Mouse (Mus musculus) G1E (cell line): ENCODE results near the gene Spon1.

Experiments used
- CTCF ChIP-seq: IDR thresholded peaks from 2 replicates; pipeline ENCODE4 v1.5.1; 2012; ENCODE audit warnings: low read depth, low read length, inconsistent platforms, mixed read lengths
- GATA1 ChIP-seq: IDR thresholded peaks from 2 replicates; pipeline ENCODE4 v1.6.1; 2012; ENCODE audit warnings: borderline replicate concordance, low read length, inconsistent platforms, mixed read lengths
- GATA2 ChIP-seq: IDR thresholded peaks from 2 replicates; pipeline ENCODE4 v1.6.1; 2012; ENCODE audit warnings: low read depth, low read length, inconsistent platforms, borderline replicate concordance
- POLR2AphosphoS5 ChIP-seq: IDR thresholded peaks from 2 replicates; pipeline ENCODE4 v1.6.1; 2012; ENCODE audit warnings: low read depth, low read length, inconsistent platforms; ENCODE audit not compliant: insufficient replicate concordance
- TAL1 ChIP-seq: conservative IDR thresholded peaks from 2 replicates; pipeline ENCODE4 v1.6.1; 2012; ENCODE audit warnings: low read depth, low read length, inconsistent platforms, mixed read lengths

DNA sequence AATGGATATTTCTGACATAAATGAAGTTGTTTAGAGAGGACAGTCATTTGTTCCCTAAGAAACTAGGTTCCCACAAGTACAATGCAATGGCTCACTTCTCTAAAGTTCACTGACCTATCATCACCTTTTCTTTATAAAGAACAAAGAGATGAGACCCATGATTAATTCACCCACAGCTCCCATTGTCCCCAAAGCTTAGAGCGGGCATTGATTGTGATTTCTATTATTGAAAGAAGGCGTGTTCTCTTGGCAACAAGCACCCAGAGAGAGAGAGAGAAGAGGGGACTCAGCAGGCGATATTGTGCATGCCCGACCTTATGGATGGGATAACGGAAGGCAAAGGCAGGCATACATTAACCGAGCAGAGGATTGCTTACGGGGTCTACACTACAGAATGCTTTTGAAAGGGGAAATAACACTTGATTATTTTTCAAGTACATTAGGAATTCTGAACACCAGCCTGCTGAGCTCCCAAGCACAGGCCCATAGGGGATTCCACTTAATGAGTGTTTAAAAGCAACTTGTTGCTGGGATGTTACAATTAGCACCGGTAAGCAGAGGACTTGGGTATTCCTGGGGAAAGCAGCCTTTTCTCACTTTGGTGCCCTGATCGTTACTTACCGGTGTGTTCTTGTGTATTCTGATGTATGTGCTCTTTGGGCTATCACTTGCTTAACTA, 48.4 kb downstream of the Spon1 start:
- TF ChIP-seq CTCF, result no peak
- TF ChIP-seq TAL1, result no peak
- TF ChIP-seq GATA1, result no peak
- TF ChIP-seq POLR2AphosphoS5, result no peak
- TF ChIP-seq GATA2, result no peak
